ENCODE assay signal across 8 mouse cellular contexts in genomic region chr3:68542944-68543501, GRCm38 (mm10).
DNase-seq lines count a peak whose midpoint lies in the region; ATAC-seq and TF ChIP-seq lines count a peak whose summit lies in the region.

No protein-coding gene starts in this region.

- no peaks in the 10 kb centered on the region; the same call in 1 of the 2 replicates for H3K79me2 ChIP-seq in MEL (ENCODE audit: control insufficient read depth, insufficient read depth, low read length, poor library complexity)

- ATAC-seq in forebrain, embryonic 14.5 days = peak; percentile 76
- ATAC-seq in liver, embryonic 13.5 days (ENCODE audit: low read depth) = peak; percentile 84
- peak; percentile 88 for ATAC-seq in neural tube, embryonic 12.5 days (ENCODE audit: low FRiP score, low read depth)

- peak overlapping the region; percentile 42 for H3K4me2 ChIP-seq in forebrain, embryonic 14.5 days (ENCODE audit: low read length)
- H3K4me2 ChIP-seq in liver, embryonic 13.5 days = peak overlapping the region; percentile 47
- H3K4me2 ChIP-seq in neural tube, embryonic 12.5 days (replicated peaks) = peak overlapping the region; percentile 53

- TF ChIP-seq RAD21 in MEL (IDR thresholded peaks at IDR 0.05; ENCODE audit: low read depth, low read length) = peak; percentile 95

- TF ChIP-seq CTCF in MEL (IDR thresholded peaks at IDR 0.05 in 2 of 3, conservative IDR thresholded peaks at IDR 0.05 in 1 of 3; ENCODE audit: control insufficient read depth in 1 of 3, insufficient read depth in 1 of 3, low read depth in 2 of 3, low read length in 3 of 3, poor library complexity in 1 of 3, severe bottlenecking in 1 of 3) = peak; percentile 39 to 87 (median 57); a peak in 5 of 6 replicates

- no peaks in the 10 kb centered on the region for H3K27me3 ChIP-seq in MEL (ENCODE audit: control insufficient read depth in 1 of 2, insufficient read depth in 2 of 2, low read length in 2 of 2)
- no peaks in the 10 kb centered on the region for H3K27me3 ChIP-seq in forebrain, embryonic 14.5 days (replicated peaks; ENCODE audit: control insufficient read depth, insufficient read depth, low read length)
- H3K27me3 ChIP-seq in liver, embryonic 13.5 days = no peaks in the 10 kb centered on the region
- no peaks in the 10 kb centered on the region for H3K27me3 ChIP-seq in neural tube, embryonic 12.5 days (replicated peaks)

- H3K9me3 ChIP-seq in MEL (replicated peaks; ENCODE audit: insufficient read depth, low read length) = no peaks in the 10 kb centered on the region
- no peaks in the 10 kb centered on the region for H3K9me3 ChIP-seq in forebrain, embryonic 14.5 days (replicated peaks; ENCODE audit: control insufficient read depth, low read length)
- no peaks in the 10 kb centered on the region for H3K9me3 ChIP-seq in liver, embryonic 13.5 days (replicated peaks)
- no peaks in the 10 kb centered on the region for H3K9me3 ChIP-seq in neural tube, embryonic 12.5 days

- H3K27ac ChIP-seq in MEL (ENCODE audit: control insufficient read depth, low read depth, low read length) = no peak overlapping the region
- H3K27ac ChIP-seq in forebrain, embryonic 14.5 days (ENCODE audit: low read depth, low read length) = no peak overlapping the region
- no peak overlapping the region for H3K27ac ChIP-seq in liver, embryonic 13.5 days
- H3K27ac ChIP-seq in neural tube, embryonic 12.5 days = no peak overlapping the region

- peak overlapping the region; percentile 53 to 59 for H3K4me3 ChIP-seq in MEL (ENCODE audit: control insufficient read depth in 1 of 2, insufficient read depth in 1 of 2, low read depth in 2 of 2, low read length in 2 of 2)
- no peak overlapping the region for H3K4me3 ChIP-seq in forebrain, embryonic 14.5 days (ENCODE audit: low read depth, low read length)
- H3K4me3 ChIP-seq in liver, embryonic 13.5 days (replicated peaks) = peak overlapping the region; percentile 22; the same call in 1 of the 2 replicates
- H3K4me3 ChIP-seq in neural tube, embryonic 12.5 days = no peak overlapping the region

- intact Hi-C loops in heart, postnatal 14 days (cut with DNase I) = loop anchor here (2.0 to 10.0 kb wide), 4 partner anchors 48 to 486 kb away; no protein-coding TSS in a partner anchor

- H3K9ac ChIP-seq in MEL (ENCODE audit: control insufficient read depth, low read depth, low read length, poor library complexity, severe bottlenecking) = 0 out of 2 replicates have a peak overlapping the region, but pooled peaks have one; percentile 37
- no peak overlapping the region for H3K9ac ChIP-seq in forebrain, embryonic 14.5 days (ENCODE audit: low read length)
- H3K9ac ChIP-seq in liver, embryonic 13.5 days = no peak overlapping the region
- H3K9ac ChIP-seq in neural tube, embryonic 12.5 days = no peak overlapping the region; the same call in 1 of the 2 replicates

- 3% methylated on average over 7 of the region's 7 CpGs for WGBS in forebrain, embryonic 14.5 days
- 6% methylated on average over 7 of the region's 7 CpGs for WGBS in liver, embryonic 13.5 days (ENCODE audit: insufficient replicate concordance)
- 3% methylated on average over 7 of the region's 7 CpGs for WGBS in neural tube, embryonic 12.5 days

- H3K4me1 ChIP-seq in MEL (ENCODE audit: control insufficient read depth in 1 of 2, insufficient read depth in 2 of 2, low read length in 2 of 2) = no peaks in the 10 kb centered on the region
- peaks cover 3% of the 10 kb centered on the region; the same call in 1 of the 2 replicates for H3K4me1 ChIP-seq in forebrain, embryonic 14.5 days (ENCODE audit: control insufficient read depth, insufficient read depth, low read length)
- peaks cover 17% of the 10 kb centered on the region for H3K4me1 ChIP-seq in liver, embryonic 13.5 days (replicated peaks)
- H3K4me1 ChIP-seq in neural tube, embryonic 12.5 days = peaks cover 12% of the 10 kb centered on the region; the same call in 1 of the 2 replicates

- TF ChIP-seq EP300 in MEL (IDR thresholded peaks at IDR 0.05; ENCODE audit: low read depth in 1 of 2, low read length in 2 of 2) = no peak

- H3K36me3 ChIP-seq in MEL (ENCODE audit: control insufficient read depth in 1 of 2, insufficient read depth in 2 of 2, low read length in 2 of 2) = peaks cover 0 to 3% of the 10 kb centered on the region in 2 experiments; a peak in 1 of 4 replicates
- no peaks in the 10 kb centered on the region for H3K36me3 ChIP-seq in forebrain, embryonic 14.5 days (ENCODE audit: control insufficient read depth, insufficient read depth, low read length)
- H3K36me3 ChIP-seq in liver, embryonic 13.5 days = no peaks in the 10 kb centered on the region
- no peaks in the 10 kb centered on the region for H3K36me3 ChIP-seq in neural tube, embryonic 12.5 days

- TF ChIP-seq POLR2A in MEL (IDR thresholded peaks at IDR 0.05; ENCODE audit: control insufficient read depth in 1 of 2, insufficient read depth in 1 of 2, low read depth in 1 of 2, low read length in 2 of 2, poor library complexity in 1 of 2) = no peak

- peak; percentile 85 for DNase-seq in MEL (ENCODE audit: low read depth, low spot score)
- DNase-seq in cerebellum, adult 11 months = peak; percentile 64
- peak; percentile 88 for DNase-seq in forebrain, embryonic 14.5 days (ENCODE audit: low spot score)
- DNase-seq in heart, postnatal 14 days = peak; percentile 66 to 71
- DNase-seq in kidney, postnatal 4 days = peak; percentile 63 to 79
- peak; percentile 23 for DNase-seq in liver, embryonic 13.5 days
- DNase-seq in urinary bladder, adult 2 months (ENCODE audit: low spot score) = peak; percentile 37

TF ChIP-seq in MEL, 35 proteins besides CTCF, POLR2A, EP300 and RAD21:
- TF ChIP-seq MAZ (IDR thresholded peaks at IDR 0.05; ENCODE audit: low read depth, low read length) = 0 out of 2 replicates have a peak, but pooled peaks have one; percentile 26
- TF ChIP-seq SMC3 (IDR thresholded peaks at IDR 0.05; ENCODE audit: low read depth, low read length) = peak; percentile 91
- TF ChIP-seq ZC3H11A (IDR thresholded peaks at IDR 0.05; ENCODE audit: low read depth, low read length) = peak; percentile 89
- no peak for TF ChIP-seq ELF1 (IDR thresholded peaks at IDR 0.05; ENCODE audit: low read depth, low read length)
TF ChIP-seq in MEL: peak in this region for 3.

Comparison
In these comparisons a context has a peak if more than half of its experiments do, and no peak if none do; other contexts are left out.
1. DNase-seq: peak in every context shown above with its lines; median percentile 88 in forebrain, embryonic 14.5 days; 85 in MEL; 71 in kidney, postnatal 4 days; 68 in heart, postnatal 14 days; 64 in cerebellum, adult 11 months; 37 in urinary bladder, adult 2 months; 23 in liver, embryonic 13.5 days.
2. H3K4me3 ChIP-seq: peak in MEL (2 of 2) and liver, embryonic 13.5 days (single experiment); none in forebrain, embryonic 14.5 days (single experiment) and neural tube, embryonic 12.5 days (single experiment).
3. Peak in every context shown above with its lines, with median percentiles within 50 percentile points of each other: ATAC-seq and H3K4me2 ChIP-seq.